Mouse (Mus musculus): ENCODE measurements at regions not wholly inside any gene's neighbourhood (a gene's known extent, or its start where the extent isn't known, plus 50 kb on each side); places are given as distances from the start of the nearest gene placed in this dataset.

GRCm38 (mm10) chr5:64648492-64648891 is 154.7 kb upstream of the Klf3 start:
- DNase-seq (ENCODE audit: low spot score in 2 of 2), result peak in 1 of 2 experiments; percentile 13

GRCm38 (mm10) chr5:64651407-64651806 is 151.8 kb upstream of the Klf3 start:
- DNase-seq (ENCODE audit: low spot score in 2 of 2), result no peak

DNA sequence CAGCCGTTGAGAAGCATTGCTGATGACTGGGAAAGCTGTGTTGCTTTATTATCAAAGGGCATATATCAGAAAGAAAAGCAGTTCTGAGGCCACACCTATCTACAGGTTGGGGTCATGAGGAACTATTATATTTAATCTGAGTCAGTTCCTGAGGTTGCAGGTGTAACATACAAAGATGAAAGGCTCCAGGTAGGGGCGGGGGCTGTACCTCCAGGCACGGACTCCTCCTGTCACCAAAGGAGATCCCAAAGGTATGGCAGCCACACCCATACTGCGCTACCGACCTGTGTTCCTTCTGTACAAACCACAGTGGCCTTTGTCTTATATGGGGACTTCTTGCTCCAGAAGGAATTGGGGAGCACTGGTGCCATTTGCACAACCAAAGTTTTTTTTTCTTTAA is 149.4 kb upstream of the Klf3 start:
- no peak for DNase-seq (ENCODE audit: low spot score in 2 of 2)

DNA sequence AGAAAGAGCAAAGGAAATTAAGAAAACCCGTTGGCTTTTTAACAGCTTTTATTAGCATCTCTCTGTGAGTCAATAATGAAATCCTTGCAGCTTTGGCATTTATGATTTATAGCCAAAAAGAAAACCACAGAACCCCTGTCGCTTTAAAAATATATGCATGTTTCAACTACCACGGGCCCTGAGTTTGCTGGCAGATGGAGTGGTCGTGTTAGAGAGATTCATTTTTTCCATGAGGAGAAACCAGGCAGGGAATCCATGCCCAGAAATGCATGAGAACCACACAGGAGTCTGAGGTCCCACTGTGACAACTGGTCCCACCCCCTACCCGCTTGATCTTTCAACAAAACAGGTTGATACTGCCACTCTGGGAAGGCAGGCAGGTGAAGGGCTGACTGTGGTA is 147.9 kb upstream of the Klf3 start:
- DNase-seq (ENCODE audit: low spot score in 2 of 2), result no peak

- DNase-seq (ENCODE audit: low spot score in 2 of 2), result no peak
Observed at GRCm38 (mm10) chr5:64661959-64662358, 141.2 kb upstream of the Klf3 start.

GRCm38 (mm10) chr5:64662476-64662875 is 140.7 kb upstream of the Klf3 start:
- no peak for DNase-seq (ENCODE audit: low spot score in 2 of 2)

- DNase-seq (ENCODE audit: low spot score in 2 of 2), result no peak
Observed at GRCm38 (mm10) chr5:64663766-64664165, 139.4 kb upstream of the Klf3 start.

DNA sequence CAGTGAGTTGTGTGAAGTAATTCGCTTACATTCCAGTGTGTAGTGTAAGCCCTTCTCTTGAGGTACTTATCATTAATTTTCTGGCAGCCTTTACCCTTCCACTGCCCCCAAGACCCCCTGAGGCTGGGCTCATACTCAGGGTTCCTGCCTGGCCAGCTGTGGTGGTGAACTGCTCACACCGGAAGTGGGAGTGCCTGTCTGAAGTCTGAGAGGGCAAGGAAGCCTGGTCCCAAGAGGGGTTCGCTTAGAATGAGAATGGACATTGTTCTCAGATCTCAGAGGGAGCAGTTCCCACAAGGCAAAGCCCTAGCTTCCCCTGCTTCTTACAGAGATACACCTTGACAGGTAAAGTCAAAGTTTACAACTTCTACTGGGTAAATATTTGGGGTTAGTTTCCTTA is 138.1 kb upstream of the Klf3 start:
- peak in 1 of 2 experiments; percentile 12 for DNase-seq (ENCODE audit: low spot score in 2 of 2)

DNA sequence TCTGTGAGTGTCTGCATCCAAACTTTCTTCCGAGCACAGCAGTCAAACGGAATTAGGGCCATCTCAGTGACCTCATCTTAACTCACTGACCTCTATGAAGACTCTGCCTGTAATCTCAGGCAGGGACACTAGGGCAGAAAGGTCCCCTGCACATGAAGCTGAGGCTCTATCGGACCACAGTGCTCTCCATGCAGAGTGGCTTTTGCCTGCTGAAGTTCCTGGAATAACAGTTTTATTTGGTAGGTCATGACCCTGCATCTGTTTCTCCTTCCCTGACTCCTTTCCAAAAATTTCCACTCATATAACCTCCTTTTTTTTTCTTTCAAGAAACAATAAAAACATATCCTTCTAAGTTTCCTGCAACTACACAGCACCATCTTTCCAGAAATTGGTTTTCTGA is 136.9 kb upstream of the Klf3 start:
- peak; percentile 30 to 49 for DNase-seq (ENCODE audit: low spot score in 2 of 2)

GRCm38 (mm10) chr5:64667053-64667452 is 136.1 kb upstream of the Klf3 start:
- DNase-seq (ENCODE audit: low spot score in 2 of 2), result peak in 1 of 2 experiments; percentile 47

- DNase-seq (ENCODE audit: low spot score in 2 of 2), result no peak
Observed at GRCm38 (mm10) chr5:64673861-64674260, 129.3 kb upstream of the Klf3 start.

GRCm38 (mm10) chr5:64676214-64676945 is 126.8 kb upstream of the Klf3 start:
- DNase-seq (ENCODE audit: low spot score in 2 of 2), result no peak

DNA sequence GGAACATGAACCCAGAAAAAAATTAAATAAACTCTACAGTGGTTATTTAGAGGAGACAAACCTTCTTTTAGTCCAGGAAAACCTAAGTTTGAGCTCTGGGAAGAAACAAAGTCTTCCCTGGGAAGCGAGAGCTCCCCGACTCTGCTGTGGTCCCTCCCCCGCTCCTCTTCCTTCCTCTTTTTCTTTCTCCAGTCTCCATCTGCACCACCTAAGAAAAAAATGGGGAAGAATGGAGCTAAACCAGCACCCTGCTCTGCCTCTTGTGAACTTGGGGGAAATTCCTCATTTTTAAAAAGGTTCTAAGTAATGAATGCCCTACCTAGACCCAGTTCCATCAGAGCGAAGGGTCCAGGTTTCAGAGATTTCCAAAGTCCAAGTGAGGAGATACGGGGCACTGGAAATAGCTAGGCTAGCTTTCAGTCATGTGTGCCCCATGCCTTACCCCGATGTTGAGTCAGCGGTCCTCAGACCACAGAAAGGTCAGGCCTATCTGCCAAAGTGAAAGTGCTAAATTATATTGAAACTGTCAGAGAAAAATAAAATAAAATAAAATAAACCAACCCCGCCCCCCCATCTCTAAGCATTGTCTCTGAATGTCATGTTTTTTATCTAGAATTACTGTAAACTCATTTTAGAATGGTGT is 126.1 kb upstream of the Klf3 start:
- no peak for DNase-seq (ENCODE audit: low spot score in 2 of 2)

GRCm38 (mm10) chr5:64678706-64679105 is 124.5 kb upstream of the Klf3 start:
- no peak for DNase-seq (ENCODE audit: low spot score in 2 of 2)

DNA sequence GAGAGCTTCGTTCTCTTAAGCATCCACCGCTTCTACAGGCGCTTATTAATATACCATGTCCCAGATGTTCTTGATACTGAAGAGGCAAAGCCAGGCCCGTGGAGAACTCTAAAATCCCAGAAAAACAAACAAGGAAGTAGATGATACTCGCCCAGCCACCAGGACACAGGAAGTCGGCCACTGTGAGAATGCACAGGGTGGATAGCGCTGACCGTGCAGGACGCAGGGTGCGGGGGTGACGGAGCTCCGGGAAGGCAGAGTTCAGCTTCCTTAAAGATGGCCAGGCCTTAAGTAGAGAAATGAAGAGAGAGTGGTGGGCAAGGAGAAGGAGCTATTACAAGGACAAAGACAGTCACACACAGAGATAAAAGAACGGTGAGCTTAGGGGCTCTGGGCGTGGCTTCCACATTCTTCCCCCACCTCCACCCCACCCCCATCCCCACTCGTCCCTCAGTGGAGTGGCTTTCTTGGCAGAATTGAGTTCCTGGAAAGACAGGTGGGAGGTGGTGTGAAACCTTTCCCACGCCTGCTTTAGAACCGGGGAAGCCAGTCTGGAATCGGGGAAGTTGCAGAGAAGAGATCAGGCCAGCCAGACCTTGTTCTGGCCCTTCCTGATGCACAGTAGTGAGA is 123.1 kb upstream of the Klf3 start:
- peak in 1 of 2 experiments; percentile 49 for DNase-seq (ENCODE audit: low spot score in 2 of 2)

DNA sequence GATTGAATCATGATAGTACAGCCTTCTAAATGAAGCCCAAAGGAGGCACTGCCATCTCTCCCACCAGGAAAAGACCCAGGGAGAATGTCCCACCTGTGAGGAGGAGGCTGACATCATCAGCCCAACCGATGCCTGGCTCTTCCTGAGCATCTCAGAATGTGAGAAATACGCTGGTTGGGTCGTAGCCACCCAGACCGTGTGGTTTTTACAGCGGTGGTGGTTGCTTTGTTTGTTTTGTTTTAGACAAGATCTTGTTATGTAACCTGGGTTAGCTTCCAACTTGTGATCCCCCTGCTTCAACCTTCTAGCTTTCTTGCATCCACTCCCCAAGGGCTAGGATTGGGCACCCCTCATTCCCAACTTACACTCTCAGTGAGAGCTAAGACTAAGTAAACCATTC is 122.0 kb upstream of the Klf3 start:
- no peak for DNase-seq (ENCODE audit: low spot score in 2 of 2)

- peak; percentile 44 to 75 for DNase-seq (ENCODE audit: low spot score in 2 of 2)
Observed at GRCm38 (mm10) chr5:64682326-64682845, 120.8 kb upstream of the Klf3 start.

- no peak for DNase-seq (ENCODE audit: low spot score in 2 of 2)
Observed at GRCm38 (mm10) chr5:64683419-64683818, 119.8 kb upstream of the Klf3 start.

DNA sequence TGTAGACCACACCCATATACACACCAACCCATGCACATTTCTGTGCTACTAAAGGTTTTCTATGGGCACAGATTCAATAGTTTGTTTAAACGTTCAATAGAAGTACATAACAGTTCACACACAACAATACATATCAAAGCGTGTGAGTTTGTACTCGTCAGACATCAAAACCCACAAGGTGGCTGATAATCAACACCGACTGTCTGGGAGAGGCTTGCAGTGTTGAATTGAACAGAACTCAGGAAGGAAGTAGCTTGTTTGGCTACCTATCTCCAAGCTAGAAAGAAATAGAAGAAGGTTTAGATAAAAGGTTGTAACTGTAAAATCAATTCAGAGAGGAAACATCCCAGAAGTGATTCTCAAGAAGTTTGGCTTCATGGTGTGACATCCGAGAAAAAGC is 118.9 kb upstream of the Klf3 start:
- no peak for DNase-seq (ENCODE audit: low spot score in 2 of 2)

- DNase-seq (ENCODE audit: low spot score in 2 of 2), result no peak
Observed at GRCm38 (mm10) chr5:64690148-64690547, 113.0 kb upstream of the Klf3 start.

- no peak for DNase-seq (ENCODE audit: low spot score in 2 of 2)
Observed at GRCm38 (mm10) chr5:64691406-64692100, 111.6 kb upstream of the Klf3 start.

DNA sequence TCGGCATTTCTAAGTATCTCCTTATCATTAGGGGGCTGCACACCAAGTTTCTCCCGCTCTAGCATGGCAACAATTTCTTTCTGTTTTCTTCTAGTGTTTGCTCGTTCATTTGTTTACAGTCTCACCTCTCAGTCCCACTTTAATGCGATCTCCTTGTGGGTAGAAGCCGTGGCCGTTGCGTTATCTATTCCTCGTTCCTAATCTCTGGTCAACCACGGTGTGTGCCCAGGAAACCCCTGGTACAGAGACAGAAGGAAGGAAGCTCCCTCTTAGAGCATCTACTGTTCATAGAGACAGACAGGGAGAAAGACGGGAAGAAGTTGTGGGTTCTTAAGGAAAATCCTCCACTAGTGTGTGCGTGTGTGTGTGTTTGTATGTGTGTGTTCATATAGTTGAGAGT is 110.9 kb upstream of the Klf3 start:
- DNase-seq (ENCODE audit: low spot score in 2 of 2), result no peak

All from heart, adult 9 months (tissue).